Mouse (Mus musculus) c-Kit-negative CD71-positive TER-119-positive erythroid progenitor cells, embryonic 14.5 days (primary cell): ENCODE data around the gene Lrp5.

ENCODE experiments used
- DNase-seq: peaks from one replicate; pipeline ENCODE4 v3.0.0-alpha.2; 2013; ENCODE audit warnings: low read depth, low spot score

Gene Lrp5

DNA sequence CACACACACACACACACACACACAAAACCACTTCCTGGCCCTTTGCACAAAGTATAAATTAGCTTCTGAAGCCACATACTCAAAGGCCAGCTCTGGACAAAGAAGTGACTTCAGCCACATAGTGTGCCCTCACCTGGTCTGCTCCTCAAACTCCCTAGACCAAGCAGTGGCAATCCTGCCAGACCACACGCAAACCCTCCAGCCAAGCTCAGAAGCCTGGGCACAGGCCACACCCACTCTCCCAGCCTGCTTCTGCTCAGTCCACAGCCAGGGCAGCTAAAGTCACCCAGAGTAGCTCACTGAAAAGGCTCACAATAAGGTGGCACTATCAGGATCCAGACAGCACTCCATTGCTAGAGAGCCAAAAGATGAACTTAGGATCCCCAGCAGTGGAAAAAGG lies 30.2 kb downstream of the Lrp5 start:
- no peak for DNase-seq

DNA sequence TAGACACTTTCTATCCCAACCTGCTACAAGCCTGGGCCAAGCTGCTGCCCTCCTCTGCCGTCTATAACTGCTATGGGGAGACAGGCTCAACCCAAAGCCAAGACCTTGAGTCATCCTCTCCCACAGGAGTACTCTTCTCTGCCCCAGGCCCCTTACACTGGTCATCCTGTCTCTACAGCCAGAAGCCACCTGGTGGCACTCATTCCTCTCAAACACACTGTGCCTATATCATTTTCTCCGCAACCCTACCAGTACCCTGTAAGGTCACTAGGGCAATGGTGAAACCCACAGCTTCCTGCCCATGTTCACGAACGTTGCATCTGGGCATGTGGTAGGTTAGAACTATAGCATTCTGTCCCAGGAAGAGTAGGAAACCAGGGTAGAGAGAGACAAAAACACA lies 31.4 kb downstream of the Lrp5 start:
- no peak for DNase-seq

DNA sequence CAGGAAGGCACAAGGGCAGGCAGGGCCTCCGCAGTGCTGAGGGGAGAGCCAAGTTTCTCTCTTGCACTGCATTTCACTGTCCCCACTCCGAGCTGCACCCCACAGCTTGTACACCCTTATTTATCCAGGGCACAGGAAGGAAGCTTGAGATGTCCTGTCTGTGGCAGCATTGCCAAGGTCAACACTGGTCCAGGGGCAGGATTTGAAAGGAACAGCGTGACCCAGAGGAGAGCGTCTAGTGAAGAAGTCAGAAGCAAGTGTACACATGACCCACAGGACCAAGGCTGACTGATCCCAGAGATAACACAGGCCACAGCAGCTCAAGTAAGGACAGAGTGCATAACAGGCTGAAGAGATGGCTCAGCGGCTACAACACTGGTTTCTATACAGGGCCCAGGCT lies 32.3 kb downstream of the Lrp5 start:
- DNase-seq, result no peak

DNA sequence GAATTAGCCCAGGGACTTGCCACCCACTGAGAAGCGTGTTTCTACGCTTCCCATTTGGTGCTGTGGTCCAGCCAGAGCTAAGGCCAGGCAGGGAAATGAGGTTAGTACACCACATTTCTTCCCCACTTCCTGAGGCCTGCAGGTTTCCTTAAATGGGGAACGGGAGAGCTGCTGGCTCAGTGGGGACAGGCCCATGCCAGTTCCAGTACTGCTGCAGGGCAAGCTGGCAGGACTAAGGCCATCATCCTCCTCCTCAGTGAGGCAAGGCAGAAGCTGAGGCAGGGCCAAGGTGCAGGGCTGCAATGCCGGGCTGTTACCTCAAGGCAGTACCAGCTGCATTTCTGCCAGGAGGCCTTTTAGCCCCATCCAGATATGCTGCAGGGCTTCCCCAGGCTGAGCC lies 32.9 kb downstream of the Lrp5 start:
- no peak for DNase-seq

DNA sequence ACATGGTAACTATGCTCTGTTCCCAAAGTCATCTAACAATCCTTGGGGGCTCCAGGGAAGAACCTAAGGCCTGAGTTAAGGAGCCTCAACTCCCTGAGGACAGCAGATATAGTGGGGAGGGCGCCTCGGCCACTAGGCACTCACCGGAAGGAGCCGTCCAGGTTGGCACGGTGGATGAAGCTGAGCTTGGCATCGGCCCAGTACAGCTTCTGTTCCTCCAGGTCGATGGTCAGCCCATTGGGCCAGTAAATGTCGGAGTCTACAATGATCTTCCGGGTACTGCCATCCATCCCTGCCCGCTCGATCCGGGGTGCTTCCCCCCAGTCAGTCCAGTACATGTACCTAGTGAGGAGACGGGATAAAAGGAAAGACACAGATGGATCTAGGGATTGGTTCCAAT lies 34.4 kb downstream of the Lrp5 start:
- DNase-seq, result no peak

DNA sequence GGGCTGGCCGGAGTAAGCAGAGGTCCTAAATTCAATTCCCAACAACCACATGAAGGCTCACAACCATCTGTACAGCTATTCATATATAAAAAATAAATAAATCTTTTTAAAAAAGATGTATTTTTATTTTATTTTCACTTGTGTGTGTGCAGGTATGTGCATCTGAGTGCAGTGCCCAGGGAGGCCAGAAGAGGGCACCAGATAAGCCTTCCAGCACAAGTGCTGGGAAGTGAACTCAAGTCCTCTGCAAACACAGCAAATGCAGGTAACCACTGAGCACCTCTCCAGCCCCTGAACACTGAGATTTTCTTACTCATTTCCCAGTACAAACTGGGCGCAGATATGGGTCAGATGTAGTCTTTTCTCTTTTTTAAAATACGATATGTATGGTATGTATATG lies 35.1 kb downstream of the Lrp5 start:
- peak; percentile 6 for DNase-seq

DNA sequence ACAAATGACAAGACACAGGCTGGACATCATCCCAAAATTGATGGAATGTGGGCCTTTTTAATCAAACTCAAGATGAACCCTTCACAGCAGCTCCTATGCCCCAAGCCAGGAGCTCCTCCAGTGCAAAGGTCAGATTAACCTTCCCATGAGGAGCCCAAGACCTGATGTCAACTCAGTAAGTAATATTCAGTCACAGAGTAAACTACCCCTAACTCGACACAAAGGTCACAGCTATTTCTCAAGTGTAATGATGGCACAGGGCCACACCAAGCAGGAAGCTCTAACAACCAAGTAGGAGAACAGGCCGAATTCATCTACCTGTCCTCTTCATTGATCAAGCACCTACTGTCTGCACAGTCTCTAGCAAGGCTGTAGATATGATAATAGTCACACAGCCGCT lies 35.9 kb downstream of the Lrp5 start:
- DNase-seq, result no peak

DNA sequence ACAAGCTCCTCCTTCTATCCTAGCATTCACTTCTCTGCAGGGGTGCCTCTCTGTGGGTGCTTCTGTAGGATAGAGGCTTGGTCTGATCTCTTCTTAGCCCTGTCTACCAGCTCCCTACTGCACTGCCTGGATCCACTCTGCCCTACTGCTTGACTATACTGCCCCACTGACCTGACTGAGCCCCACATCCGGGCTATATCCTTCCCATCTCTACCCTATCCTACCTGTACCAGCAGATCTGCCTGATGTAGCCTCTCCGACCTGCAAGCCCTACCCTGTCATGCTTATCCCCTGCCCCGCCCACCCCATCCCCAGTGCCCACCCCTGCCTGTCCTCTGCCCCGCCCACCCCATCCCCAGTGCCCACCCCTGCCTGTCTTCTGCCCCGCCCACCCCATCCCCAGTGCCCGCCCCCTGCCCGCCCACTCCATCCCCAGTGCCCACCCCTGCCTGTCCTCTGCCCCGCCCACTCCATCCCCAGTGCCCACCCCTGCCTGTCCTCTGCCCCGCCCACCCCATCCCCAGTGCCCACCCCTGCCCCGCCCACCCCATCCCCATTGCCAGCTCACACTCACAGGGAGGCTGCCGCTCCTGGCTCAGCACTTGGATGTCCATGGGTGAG lies 37.4 kb downstream of the Lrp5 start:
- no peak for DNase-seq

DNA sequence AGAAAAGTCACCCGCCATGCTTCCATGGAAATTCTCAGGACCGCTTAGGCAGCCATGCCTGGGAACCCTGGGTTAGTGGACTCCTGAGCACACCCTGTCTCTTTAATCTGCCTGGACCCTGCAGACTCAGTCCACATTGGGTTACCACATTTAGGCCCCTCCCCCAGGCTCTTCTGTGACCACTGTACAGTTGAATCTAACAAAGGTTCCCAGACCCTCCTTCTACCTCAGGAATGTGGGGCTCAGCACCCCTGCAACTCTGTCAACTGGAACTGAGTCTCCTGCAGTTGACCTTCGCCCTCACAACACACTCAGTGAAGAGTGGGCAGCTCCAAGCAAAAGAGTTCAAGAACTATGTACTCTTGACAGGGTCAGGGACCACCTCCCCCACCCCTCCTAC lies 38.4 kb downstream of the Lrp5 start:
- DNase-seq, result no peak

DNA sequence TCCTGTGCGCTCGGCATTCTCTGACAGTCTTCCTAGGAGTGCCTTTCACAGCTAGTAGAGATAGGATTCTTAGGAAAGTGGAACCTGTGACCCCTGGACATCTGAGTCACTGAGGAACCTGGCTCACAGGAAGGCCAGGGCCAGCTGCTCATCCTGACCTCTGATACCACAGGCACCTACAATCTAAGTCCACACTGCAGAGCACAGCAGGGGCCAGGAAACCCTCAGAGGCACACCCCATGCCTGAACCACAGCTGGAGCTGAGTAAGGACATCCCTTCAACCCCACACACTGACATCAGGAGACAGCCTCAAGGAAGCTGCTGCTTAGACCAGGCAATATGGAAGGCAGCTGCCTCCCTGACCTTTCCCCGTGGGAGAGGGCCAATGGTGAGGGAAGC lies 40.6 kb downstream of the Lrp5 start:
- DNase-seq, result no peak

DNA sequence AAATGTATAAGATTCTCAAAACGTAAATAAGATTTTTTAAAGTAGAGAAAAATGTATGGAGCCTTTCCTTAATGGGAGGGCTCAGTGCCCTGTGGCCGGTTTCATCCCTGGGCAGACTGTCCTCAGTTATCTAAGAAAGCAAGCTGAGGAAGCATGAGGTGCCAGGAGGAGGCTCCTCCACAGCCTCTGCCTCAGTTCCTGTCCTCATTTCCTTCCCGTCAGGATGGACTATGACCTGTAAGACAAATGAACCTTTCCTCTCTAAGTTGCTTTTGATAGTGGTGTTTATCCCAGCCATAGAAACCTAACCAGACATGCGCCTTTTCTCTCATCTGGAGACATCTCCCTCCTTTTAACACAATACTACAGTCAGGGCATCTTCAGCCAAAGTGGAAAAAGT lies 41.0 kb downstream of the Lrp5 start:
- no peak for DNase-seq

DNA sequence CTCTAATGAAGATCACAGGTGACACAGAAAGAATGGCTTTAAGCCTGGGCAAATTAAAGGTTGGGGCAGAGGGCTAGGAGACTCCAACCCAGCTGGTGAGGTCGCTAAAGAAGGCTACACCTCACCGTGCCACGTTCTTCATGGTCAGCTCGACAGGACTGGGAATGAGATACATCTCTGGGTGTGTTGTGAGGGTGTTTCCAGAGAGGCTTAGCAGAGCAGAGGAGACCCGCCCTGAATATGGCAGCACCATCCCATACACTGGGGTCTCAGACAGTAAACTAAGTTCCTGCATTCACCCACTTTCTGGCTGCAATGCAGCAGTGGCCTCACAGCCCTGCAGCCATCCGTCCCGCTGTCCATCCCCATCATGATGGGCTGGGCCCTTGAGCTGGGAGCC lies 46.8 kb downstream of the Lrp5 start:
- no peak for DNase-seq

DNA sequence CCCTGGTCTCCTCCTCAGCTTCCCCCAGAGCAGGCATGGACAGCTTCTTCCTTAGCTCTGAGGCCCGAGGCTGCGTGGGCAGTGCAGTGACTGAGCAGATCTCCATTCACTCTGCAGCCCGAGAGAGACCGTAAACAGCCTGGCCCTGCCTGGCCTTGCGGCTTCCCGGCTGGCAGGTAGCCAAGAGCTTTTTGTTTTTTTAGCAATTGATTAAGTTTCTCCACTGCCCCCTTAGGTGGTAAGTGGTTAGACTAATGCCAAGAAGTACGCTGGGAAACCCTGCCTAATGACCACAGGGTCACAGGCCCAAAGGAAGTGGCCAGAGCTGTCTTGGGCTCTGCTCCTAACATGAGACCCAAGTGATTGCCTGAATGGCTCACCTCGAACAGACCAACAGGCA lies 47.7 kb downstream of the Lrp5 start:
- no peak for DNase-seq

DNA sequence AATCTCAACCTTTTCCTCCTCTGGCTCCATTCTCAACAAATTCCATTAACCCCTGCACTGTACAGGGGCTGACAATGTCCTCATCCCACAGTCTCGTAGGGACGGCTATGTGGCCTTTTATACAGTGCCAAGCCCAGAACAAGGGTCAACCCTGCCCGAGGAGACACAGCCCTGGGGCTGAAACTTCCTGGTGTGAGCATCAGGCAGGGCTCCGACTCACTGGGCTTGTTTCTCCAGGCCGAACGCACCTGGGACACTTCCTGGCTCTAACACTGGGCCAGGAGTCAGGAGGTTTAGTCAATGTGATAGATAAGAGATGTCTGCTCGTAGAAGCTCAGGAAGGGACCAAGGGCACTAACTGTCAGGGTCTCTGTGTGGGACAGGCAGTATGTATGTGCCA lies 54.3 kb downstream of the Lrp5 start:
- no peak for DNase-seq

DNA sequence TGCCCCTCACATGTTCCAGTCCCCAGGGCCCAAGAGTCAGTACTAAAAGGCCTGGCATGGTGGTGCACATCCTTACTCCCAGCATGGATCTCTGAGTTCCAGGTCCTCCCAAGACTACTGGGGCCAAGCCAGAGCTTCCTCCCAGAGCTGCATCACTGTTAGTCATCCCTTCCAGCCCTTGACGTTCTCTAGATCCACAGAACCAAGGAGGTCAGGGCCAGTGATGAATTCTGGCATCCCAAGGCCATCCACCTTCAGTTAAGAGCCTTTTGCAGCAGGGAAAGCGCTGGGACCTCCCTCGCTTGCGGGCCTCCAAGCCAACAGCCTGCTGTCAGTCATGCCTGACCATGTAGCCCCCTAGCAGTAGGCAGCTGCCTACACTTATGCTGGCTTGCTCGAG lies 54.9 kb downstream of the Lrp5 start:
- no peak for DNase-seq

DNA sequence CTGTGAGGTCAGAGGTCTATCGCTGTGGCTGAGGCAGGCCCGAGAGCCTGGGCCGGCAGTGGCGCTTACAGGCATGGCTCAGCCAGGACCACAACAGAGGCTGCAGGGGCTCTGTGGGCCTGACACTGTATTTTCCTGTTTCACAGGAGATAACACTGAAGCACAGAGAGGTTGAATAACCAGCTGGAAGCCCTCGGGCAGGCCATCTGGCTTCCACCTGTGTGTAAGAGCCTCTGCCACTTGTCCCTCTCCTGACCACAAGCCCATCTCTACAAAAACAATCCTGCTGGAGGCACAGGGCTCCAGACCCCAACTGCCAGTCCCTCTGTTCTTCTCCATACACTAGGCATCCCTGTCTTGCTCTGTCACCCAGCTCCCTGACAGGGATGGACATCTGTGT lies 55.9 kb downstream of the Lrp5 start:
- DNase-seq, result no peak

DNA sequence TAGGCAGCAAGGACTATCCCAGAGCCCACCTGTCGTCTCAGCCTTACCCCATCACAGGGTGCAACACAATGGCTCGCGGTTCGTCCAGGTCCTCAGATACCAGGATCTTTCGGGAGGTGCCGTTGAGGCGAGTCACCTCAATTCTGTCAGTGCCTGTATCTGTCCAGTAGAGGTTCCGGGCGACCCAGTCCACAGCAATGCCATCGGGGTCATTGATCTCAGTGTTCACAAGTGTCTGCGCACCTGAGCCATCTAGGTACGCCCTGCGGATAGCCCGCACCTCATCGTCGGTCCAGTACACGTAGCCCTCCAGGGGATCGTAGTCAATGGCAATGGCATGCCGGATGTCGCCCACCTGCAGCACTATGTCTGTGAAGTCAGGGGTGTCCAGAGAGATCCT lies 56.3 kb downstream of the Lrp5 start:
- DNase-seq, result no peak

DNA sequence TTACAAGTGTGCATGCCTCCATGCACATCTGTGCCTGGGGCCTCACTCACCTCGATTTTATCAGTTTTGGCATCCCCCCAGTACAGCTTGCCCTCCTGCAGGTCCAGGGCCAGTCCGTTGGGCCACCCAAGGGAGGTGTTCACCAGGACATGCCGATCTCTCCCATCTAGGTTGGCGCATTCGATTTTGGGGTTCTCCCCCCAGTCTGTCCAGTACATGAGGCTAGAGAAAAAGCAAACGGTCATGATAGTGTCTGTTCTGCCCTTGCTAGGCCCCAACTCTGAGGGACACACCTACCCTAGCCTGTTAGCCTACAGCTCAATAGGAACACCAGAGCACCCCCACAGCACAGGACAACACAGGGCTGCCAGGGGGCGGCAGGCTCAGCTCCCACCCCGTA lies 58.1 kb downstream of the Lrp5 start:
- DNase-seq, result no peak

DNA sequence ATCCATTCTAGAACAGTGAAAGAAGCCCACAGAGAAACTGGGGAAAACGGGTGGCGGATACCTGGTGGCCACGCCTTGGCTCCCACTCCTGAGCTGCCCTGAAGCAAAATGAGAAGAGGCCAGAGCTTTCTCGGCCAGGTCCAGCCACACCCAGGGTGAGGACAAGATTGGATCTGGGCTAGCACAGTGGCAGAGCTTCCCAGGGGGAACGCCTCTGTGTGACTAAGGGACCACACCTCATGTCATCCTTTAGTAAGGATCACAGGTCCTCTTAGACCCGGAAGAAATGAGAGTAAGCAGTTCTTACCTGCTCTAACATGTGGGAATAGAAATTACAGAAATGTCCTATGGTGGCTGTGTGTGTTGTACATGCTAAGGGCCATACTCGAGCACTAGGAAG lies 61.3 kb downstream of the Lrp5 start:
- DNase-seq, result no peak

DNA sequence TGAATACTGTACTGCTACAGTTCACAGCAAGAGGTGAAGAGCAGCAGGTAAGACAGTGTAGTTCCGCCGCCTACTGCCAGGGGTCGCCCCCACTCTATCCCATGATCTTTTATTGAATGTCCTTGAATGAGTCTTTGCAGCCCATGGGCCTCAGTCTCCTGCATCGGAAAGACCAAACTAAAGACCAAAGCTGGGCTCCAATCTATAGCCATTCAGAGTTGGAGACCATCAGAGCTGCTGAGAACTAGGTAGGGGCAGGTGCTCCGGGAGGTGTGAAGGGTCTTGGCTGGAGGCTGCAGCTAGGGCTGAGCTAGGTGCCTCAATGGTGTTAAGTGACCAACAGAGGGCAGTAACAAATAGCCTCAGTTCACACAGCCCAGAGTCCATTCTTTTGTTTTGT lies 62.5 kb downstream of the Lrp5 start:
- no peak for DNase-seq

DNA sequence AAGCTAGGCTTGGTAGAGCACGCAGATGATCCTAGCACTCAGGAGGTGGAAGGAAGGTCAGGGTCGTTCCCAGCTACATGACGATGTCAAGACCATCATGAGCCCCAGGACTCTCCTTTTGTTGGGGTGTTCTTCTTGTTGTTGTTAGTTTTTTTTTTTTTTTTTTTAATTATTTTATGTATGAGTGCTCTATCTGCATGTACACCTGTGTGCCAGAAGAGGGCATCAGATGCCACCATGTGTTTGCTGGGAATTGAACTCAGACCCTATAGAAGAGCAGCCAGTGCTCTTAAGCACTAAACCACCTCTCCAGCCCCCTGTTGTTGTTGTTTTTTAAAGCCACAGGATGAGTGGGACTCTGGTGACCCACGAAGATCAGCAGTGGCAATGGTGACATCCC lies 63.1 kb downstream of the Lrp5 start:
- DNase-seq, result no peak

DNA sequence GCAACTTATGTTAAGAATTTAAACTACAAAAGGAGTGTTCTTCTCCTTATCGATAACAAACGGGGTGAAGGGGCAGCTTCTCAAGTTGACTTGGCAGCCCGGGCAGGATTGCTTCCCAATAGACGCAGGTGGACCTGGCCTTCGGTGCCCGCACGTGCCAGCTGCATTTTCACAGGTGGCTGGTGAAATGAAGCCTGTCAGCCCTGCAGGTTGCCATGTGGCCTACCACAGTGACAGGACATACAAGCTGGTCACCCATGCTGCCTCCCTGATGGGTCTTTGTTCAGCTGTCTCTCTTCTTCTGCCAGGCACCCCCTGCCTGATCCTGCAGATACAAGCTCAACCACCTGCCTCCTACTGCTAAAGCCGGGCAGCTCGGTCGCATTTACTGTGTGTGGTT lies 65.5 kb downstream of the Lrp5 start:
- DNase-seq, result no peak

DNA sequence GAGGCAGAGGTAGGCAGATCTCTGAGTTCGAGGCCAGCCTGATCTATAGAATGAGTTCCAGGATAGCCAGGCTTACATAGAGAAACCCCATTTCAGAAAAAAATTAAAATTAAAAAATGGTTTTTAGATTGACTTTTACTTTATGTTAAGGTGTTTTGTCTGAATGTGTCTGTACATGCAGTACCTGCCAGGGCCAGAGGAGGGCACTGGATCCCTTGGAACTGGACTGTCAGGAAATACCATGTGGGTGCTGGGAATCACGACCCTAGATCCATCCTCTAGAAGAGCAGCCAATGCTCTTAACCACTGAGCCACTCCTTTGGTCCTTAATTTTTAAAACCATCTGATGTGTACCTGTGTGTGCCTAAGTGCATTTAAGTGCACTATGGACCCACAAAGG lies 67.0 kb downstream of the Lrp5 start:
- DNase-seq, result no peak

DNA sequence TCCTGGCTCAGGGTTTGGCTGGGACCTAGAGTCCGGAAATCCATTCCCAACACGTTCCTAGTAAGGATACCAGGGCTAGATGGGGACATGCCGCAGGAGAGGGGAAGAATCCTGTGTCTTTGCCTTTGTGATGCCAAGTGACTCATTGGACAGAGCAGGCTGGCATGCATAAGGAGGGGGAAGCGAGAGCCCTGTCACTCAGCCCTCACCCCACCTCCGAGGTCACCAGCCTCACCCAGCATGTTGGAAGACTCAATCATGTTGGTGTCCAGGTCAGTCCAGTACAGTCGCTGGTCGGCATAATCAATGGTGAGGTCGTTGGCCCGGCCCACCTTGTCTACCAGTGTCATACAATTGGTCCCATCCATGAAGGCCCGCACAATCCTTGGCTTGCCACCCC lies 72.4 kb downstream of the Lrp5 start:
- no peak for DNase-seq
